Mouse (Mus musculus): Measurements from ENCODE around the gene Thada.

DNA sequence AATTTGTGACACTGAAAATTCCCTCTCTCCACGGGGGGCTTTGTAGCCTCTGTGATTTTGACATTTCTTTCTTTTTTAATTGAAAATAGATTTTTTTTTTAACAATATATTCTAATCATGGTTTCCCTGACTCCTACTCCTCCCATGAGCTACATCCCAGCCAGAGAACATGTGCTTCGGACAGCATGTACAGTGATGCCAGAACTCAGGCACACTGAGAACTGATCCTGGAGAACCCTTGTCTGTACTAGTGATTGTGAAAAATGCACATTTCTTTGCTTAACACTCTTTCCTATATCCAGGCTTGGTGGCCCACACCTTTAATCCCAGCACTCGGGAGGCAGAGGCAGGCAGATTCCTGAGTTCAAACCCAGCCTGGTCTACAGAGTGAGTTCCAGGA, 16.8 kb upstream of the Thada start:
- TF ChIP-seq CTCF (IDR thresholded peaks at IDR 0.05; ENCODE audit: low read depth) (no peak), EP300 (IDR thresholded peaks at IDR 0.05; ENCODE audit: low read depth) (no peak)
